Mouse (Mus musculus) G1E-ER4 (cell line): Measurements from ENCODE around the gene Mtor. TPM values are rescaled to one million over a fixed set of nuclear protein-coding genes. Genes with fewer than 3 reads are reported as not detected.

Experiments used
- GATA1 ChIP-seq: IDR thresholded peaks from one replicate; pipeline ENCODE4 v1.8.0; 2012; ENCODE audit warnings: low read length, inconsistent platforms
- polyA plus RNA-seq: library from polyadenylated mRNA; stranded (reverse); fragments of >175 nt; gene quantifications from 2 replicates; pipeline ENCODE4 v1.2.3, GENCODE M21; 2012

Gene Mtor
- polyA plus RNA-seq, 1 experiment, result 11.7 TPM

DNA sequence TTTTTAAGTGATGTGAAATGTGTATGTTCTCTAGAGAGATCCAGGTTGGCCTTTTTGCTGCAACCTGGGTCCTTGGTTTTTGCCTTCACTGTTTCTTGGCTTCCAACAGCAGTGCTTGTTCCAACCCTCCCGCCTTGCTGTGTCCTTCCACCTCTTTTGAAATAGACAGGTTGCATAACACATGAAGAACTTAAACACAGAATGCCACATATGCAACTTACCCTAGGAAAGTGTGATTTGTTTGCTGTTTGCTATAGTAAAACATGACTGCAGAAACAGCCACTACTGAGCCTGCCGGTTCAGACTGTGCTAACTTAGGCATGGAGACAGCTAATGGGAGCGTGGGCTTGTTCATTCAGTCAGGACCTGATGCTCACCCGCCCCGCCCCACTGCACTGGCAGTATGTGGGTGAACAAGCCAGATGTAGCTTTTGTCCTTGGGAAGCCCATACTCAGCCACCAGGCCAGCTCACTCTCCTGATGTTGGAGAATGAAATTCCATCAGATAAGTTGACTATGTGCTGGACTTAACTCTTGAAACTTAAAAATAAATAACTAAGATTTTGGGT, 18.2 kb downstream of the Mtor start:
- no peak for TF ChIP-seq GATA1

DNA sequence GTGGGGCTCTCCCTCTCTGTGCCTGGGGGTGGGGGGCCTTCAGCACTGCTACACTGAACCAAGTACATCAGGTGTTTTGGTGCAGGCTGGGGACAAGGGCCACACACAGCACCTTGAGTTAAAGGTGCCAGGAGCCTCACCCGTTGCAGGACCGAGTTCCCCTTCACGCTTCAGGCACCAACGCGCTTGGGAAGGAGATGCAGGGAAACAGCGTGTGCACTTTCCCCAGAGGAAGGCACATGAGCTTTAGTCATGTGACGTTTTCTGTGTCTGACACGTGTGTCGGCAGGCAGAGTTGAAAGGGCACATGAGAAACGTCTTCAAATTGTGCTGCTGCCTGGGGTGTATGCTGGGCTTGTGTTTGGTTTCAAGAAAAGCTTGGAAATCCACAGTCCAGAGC, 20.0 kb downstream of the Mtor start:
- TF ChIP-seq GATA1, result no peak

DNA sequence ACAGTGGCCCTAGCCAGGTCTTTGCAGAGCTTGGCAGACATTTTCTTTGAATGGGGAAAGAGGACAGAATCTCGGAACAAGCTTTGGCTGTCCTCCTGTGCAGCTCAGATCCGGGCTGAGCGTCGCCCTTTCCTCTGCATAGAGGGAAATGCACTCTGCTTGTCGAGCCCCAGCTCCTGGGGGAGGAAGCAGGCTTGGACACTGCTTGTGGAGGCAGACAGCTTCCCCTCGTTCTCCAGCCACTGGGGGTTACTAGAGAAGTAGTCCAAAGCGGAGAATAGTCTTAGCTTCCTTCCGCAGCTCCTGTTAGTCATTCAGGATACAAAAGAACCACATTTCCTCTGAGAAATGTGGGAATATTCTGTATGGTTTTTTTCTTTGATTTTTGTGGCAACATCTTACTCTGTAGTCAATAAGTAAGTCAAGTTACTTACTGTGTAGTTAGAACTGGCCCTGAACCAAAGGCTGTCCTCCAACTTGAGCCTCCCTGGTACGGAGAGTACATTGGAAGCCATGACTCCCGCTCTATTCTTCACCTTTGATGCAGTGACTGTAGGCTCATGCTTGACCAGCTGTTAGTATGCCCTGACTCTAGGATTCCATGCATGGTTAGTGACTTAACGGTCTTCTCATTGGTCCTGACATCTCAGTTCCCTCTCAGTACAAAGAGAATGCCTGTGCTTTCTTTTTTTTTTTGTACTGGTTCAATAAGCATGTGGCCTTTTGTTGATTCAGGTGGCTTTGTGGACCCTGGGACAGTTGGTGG, 21.3 kb downstream of the Mtor start:
- no peak for TF ChIP-seq GATA1

DNA sequence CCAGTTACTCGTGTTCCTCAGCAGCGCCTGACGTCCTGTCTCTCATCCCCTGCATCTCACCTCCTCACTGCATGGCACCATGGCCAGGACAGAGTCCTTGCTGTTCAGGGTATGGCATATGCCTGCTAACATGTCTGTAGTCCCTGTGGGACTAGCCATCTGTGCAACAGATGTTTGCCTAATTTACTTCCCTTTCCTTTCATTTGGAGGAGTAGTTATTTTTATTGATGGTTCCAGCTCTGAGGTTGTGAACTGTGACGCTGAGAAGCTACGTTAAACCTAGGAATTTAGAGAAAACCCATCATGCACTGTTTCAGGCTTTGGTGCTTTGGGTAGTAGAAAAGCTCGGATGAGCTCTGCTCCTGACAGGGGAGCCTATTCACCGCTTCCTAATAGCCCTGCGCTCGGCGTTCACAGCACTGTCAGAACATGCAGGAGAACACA, 23.0 kb downstream of the Mtor start:
- no peak for TF ChIP-seq GATA1

DNA sequence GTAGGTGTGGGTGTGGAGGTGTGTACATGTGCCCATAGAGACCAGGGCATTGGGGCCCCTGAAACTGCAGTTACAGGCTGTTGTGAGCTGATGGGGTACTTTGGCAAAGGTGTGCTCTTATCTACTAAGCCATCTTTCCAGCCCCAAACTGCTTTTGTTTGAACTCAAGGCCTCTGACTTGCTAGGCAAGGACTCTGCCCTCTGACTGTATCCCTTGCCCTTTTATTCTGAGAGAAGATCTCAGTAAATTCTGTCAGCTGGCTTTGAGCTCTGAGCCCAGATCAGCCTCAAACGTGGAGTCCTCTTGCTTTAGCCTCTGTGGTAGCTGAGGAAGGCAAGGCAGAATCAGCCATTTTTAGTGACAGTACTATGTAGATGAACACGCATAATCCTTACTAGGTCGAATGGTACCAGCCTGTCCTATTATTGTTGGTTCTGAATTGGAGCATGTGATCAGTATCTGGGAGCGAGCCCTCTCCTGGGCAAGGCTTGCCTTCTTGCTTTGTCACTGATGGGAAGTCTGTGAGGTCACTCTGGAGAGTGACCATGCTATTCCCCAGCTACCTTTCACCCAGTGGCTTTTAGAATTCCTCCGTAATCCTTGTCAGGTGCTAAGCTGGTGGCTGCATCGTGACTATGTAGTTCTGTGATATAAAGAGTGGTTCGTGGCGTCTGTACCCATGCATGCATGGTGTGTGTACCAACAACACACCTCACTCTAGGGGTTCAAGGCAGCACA, 24.2 kb downstream of the Mtor start:
- TF ChIP-seq GATA1, result no peak

DNA sequence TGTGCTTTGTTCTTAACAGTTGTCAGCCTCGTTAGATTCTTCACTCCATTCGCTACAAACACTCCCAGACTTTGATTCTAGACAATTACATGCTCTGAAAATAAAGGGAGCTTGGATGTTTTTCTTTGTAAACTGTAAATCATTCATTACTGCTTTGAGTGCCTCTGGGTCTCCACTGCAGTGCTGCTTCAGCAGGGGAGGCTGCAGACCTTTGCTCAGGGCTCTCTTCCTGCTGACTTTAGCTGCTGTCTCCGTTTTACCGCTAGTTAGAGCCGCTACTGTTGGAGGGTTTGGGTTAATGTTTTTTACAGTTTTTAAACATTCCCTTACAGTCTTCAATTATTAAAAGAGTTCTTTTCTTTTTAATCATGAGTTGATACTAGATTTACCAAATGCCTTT, 25.1 kb downstream of the Mtor start:
- TF ChIP-seq GATA1, result no peak

DNA sequence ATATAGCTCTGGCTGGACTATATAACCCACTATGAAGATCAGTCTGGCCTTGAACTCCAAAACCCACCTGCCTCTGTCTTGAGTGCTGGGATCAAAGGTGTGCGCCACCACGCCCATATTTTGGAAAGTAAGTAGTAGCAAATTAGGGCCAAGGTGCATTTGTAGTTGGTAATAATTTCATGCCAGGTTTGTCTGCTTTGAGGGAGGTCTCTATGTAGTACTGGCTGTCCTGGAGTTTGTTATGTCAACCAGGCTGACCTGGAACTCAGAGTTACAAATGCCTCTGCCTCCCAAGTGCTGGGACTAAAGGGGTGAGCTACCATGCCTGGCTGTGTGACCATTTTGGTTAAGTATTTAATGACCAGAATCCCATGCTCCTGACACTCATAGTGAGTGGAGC, 31.8 kb downstream of the Mtor start:
- no peak for TF ChIP-seq GATA1

DNA sequence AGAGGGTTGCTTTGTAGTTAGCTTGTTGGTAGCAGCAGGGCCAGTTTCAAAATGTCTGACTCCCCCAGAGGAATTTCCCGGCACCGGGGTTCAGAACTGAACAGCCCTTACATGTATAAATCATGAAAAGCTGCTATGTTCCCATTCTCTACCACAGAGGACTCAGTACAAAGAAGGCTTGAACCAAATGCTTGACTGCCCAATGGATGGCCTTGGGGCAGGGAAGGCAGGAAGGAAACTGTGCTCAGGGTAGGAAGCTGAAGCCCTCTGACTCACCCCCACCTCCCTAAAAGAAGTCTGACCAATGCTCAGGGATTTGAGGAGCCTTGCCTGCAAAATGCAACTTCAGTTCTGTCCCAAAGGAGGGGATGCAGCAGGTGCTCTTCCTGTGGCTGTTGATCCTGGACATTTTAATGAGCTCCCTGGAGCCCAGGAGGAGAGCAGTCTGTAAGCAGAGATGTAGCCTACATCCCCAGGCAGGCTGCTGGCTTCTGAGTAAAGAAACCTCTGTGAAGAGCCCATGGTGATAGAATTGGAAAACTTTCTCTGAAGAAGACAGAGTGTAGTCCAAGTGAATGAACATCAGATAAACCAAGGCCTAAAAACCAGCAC, 33.3 kb downstream of the Mtor start:
- no peak for TF ChIP-seq GATA1

DNA sequence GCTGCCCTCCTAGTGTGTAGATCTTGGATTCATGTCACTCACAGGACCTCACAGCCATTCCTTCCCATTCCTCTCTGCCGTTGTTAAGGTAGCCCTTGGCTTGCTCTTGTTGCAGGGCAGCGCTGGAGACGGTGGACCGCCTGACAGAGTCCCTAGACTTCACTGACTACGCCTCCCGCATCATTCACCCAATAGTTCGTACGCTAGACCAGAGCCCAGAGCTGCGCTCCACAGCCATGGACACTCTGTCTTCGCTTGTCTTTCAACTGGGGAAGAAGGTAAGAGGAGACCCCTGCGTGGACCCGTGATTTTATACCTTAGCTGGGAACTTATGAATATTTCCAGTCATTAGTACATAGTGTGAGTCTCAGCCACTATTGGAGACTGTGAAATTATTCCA, 36.1 kb downstream of the Mtor start:
- TF ChIP-seq GATA1, result no peak

DNA sequence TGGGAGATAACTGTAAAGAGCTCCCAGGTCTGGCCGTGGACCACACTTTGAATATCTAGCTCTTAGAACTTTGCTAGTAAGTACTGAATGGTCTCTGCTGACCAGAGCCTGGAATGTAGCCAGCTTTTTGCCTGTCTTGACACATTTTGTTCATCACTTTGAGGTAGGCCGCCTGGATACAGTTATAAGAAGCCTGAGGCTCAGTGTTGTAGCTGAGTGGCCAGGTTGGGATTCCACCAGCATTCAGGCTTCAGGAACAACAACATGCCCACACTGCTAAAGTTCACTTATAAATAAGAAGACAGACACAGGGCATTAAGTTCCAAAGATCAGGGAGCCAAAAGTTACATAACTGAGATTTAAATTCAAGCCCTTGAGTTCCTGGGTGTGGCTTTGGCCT, 39.4 kb downstream of the Mtor start:
- TF ChIP-seq GATA1, result no peak

DNA sequence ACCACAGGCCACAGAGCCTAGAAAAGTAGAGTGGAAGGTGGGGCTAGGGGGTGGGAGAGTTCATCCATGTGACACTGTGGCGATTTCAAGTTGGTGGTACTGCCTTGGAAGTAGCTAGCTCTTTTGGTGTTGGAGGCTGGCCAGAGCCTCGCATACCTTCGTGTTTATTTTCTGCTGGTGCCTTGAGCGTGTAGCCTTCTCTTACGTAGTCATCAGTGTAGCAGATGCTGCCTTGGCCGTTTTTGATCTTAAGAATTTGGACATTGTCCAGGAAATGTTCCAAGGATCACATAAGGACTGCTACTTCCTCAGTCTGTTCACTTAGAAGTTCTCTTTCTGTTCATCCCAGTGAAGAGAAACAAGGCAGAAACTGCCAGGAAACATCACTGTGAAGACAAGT, 42.1 kb downstream of the Mtor start:
- TF ChIP-seq GATA1, result no peak

DNA sequence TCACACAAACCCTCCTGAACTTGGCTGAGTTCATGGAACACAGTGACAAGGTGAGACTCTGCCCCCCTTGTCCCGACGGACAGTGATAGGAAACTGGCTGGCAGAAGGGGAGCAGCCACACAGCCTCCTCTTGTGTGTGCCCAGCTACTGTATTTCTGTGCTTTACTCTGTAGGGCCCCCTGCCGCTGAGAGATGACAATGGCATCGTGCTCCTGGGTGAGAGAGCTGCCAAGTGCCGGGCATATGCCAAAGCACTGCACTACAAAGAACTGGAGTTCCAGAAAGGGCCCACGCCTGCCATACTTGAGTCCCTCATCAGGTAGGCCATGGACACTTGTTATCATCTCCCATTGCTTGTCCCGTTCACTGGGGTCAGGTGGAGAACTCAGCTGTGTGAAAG, 43.0 kb downstream of the Mtor start:
- TF ChIP-seq GATA1, result no peak

DNA sequence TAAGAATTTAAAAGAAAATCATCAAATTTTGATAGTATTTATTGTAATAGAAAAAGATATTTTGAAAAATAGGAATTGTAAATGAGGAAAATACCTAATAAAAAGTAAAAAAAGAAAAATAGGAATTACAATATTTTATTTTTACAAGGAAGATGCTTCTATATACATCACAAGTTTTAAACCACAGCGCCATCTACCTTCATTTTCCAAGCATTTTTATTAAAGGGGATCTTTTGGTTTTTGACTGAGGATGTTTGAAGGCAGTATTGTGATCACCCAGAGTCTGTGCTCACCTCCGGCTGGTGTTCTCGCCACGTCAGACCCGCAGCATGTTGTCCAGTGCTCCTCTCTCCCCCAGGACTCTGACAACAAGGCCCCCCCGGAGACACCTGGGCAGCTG, 46.7 kb downstream of the Mtor start:
- no peak for TF ChIP-seq GATA1

DNA sequence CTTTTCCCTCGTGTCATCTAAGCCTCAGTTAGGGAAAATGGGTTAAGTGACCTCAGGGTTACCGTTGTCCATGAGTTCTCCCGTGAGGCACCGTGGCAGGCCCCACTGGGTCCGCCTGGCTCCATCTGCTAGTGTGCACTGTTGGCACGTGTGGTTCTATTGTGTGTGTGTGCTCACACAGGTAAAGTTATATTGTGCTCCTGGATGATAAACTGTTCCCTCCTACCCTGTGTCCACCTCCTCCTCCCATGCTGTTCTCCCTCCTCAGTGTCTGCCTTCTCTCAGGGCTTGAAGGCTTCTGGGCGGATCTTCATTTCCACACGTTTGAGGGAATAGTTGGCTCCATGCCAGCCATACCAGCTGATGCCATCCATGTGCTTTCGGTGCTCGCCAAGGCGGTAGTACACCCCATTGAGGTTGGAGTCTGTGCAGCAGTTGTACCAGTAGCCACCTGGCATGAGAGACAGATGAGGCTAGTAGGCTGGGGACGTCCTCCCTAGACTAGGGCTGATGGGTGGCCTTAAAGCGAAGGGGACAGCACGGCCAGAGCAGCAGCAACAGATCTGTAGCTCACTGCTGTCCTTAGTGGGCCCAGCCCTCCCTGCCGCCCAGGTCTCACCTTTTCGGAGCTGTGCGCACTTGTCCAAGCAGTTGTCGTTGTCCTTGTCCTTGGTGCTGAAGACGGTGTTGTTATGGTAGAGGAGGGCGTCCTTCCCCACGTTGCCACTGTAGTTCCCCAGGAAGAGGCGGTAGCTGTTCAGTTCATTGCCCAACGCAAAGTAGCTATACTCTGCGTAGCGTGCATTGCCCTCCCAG, 47.7 kb downstream of the Mtor start:
- no peak for TF ChIP-seq GATA1

DNA sequence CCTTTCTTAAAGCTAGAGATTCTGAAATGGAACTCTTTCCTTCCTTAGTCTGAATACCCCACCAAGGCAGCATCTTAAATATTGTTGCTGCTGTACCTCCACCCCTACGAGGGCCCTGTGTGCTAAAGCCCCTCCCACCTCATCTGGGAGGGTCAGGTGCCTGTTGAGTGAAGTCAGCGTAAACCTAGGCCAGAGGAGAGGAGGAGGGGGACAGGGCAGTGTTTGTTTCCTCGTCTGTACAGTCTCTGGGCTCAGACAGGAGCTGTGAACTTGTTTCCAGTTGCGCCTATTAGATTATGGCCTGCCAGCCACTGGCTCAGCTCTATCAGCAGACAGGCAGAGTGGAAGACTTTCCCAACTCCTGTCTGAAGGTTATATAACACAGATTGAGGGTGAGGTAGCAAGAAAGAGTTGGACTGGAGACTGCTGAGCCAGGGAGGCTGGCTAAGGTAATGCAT, 52.0 kb downstream of the Mtor start, which contains the start of gene Angptl7:
Gene Angptl7, minus strand, starts transcription at position 51 of the 458 bp plus-strand sequence.
- TF ChIP-seq GATA1, result no peak
